Mouse (Mus musculus): ENCODE measurements around the gene Rplp0. TPM values are rescaled to one million over a fixed set of nuclear protein-coding genes. Genes with fewer than 3 reads are reported as not detected.

Rplp0 gene
- polyA plus RNA-seq, 1 experiment from 2014 or later: 1,000 TPM

DNA sequence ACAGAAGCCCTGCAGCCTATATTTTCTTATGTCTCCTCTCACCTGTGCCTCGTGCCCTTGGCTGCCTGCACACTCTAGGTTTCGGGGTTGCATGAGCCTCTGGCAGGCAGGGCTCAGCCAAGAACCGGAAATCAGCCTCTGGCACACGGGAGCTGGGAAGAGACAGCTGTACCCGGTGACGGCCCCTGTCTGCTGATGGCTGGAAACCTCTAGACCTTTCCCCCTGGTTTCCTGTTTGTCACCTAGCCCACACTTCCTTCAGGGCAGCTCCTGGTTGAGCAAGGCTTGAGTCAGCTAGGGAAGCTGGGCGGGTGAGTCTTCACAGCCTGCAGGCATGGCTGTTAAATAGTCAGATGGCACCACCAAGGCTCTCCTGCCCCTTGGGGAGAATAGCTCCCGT, 24.4 kb upstream of the Rplp0 start:
- H3K4me1 ChIP-seq (replicated peaks; ENCODE audit: control insufficient read depth, insufficient read depth, low read length): peaks cover 25% of the 10 kb centered on the region
- WGBS: 60% methylated on average over 8 of the region's 8 CpGs
- no peaks in the 10 kb centered on the region for H3K36me3 ChIP-seq (replicated peaks; ENCODE audit: control insufficient read depth, insufficient read depth)
- DNase-seq (ENCODE audit: low spot score) (no peak), ATAC-seq (ENCODE audit: low FRiP score) (no peak)
- no peak overlapping the region for H3K4me2 ChIP-seq (replicated peaks)
- H3K4me3 ChIP-seq (replicated peaks; ENCODE audit: low read length): no peak overlapping the region
- H3K9me3 ChIP-seq (ENCODE audit: control insufficient read depth, low read length): no peaks in the 10 kb centered on the region
- no peak overlapping the region for H3K9ac ChIP-seq
- no peaks in the 10 kb centered on the region for H3K27me3 ChIP-seq (ENCODE audit: control insufficient read depth, insufficient read depth, low read length)
- no peak overlapping the region for H3K27ac ChIP-seq

DNA sequence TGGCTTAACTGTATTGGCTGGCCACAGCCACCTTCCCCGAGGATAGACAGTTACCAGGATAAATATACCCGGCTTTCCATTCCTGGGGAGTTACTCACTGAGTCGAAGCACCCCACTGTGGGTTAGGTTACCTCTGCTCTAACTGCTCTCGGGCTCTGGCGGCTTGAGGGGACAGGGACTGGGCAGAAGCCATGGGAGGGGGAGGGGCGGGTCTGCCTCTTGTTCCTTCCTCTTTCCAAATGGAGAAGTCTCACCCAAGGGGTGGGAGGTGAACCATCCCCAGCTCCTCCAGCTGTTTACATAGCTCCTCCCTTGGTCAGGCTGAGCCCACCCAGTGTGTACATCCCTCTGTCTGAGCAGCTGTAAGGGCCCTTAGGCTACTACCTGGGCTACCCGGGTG, 23.6 kb upstream of the Rplp0 start:
- Histone ChIP-seq H3K9me3 (ENCODE audit: control insufficient read depth, low read length) (no peaks in the 10 kb centered on the region), H3K4me2 (replicated peaks) (no peak overlapping the region), H3K27me3 (ENCODE audit: control insufficient read depth, insufficient read depth, low read length) (no peaks in the 10 kb centered on the region), H3K4me1 (replicated peaks; ENCODE audit: control insufficient read depth, insufficient read depth, low read length) (peaks cover 25% of the 10 kb centered on the region), H3K27ac (no peak overlapping the region), H3K4me3 (replicated peaks; ENCODE audit: low read length) (no peak overlapping the region), H3K36me3 (replicated peaks; ENCODE audit: control insufficient read depth, insufficient read depth) (no peaks in the 10 kb centered on the region), H3K9ac (no peak overlapping the region)
- DNase-seq (ENCODE audit: low spot score) (no peak), ATAC-seq (ENCODE audit: low FRiP score) (no peak)
- 33% methylated on average over 7 of the region's 7 CpGs for WGBS

DNA sequence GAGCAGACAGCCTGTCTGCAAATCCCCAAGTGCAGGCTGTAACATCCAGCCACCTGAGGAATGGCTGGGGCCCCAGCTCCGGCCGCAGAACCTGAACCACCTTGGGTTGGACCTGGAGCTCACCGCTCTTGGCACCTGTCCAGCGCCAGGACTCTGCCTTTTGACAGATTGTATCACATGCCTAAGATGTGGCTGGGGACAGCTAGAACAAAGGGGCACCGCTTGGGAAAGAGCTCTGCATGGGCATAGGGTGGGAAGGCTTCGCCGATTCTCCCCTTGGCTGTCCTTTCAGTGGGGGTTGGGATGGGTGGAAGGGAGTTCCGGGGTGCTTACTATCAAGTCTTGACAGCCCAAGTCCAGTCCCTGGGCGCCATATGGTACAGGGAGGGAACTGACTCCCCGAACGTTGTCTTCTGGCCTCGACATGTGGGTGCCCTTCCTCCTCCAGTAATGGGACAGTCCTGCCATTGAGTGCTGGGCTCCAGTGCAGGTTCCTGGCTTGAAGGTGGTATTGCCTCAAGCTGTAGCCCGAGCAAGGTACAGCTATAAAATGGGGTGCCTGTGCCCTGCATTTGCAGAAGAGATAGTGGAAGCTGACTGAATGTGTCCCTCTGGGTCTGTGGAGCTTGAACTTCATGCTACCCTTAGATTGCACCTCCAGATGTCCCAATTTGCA, 21.1 kb upstream of the Rplp0 start:
- ATAC-seq (ENCODE audit: low FRiP score) (peak; percentile 36; the same call in 1 of the 2 replicates), DNase-seq (ENCODE audit: low spot score) (no peak)
- Histone ChIP-seq H3K27ac (no peak overlapping the region), H3K9me3 (ENCODE audit: control insufficient read depth, low read length) (no peaks in the 10 kb centered on the region), H3K9ac (peak overlapping the region; percentile 24; the same call in 1 of the 2 replicates), H3K4me3 (replicated peaks; ENCODE audit: low read length) (no peak overlapping the region), H3K4me1 (replicated peaks; ENCODE audit: control insufficient read depth, insufficient read depth, low read length) (peaks cover 14% of the 10 kb centered on the region; the same call in 1 of the 2 replicates), H3K4me2 (replicated peaks) (no peak overlapping the region; the same call in 1 of the 2 replicates), H3K36me3 (replicated peaks; ENCODE audit: control insufficient read depth, insufficient read depth) (no peaks in the 10 kb centered on the region), H3K27me3 (ENCODE audit: control insufficient read depth, insufficient read depth, low read length) (no peaks in the 10 kb centered on the region)
- WGBS: 72% methylated on average over 13 of the region's 13 CpGs

DNA sequence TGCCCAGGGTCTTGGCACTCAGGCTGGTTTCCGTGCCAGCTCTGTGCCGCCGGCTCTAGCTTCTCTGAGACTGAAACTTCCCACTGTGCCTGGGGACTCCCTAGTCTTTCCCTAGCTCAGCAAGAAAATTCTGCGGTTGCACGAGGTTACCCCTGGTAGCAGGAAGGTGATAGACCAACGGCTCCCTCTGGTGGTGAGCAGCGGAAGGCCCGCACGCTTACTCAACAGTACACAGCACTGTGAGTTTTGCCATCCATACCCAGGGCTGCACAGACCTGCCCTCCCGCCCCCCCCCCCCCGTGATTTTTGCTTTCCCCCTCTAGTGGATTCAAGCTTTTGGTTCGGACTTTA, 20.6 kb upstream of the Rplp0 start:
- WGBS: under 1% methylated on average over 12 of the region's 12 CpGs
- H3K4me1 ChIP-seq (replicated peaks; ENCODE audit: control insufficient read depth, insufficient read depth, low read length): peaks cover 20% of the 10 kb centered on the region
- peak overlapping the region; percentile 24; the same call in 1 of the 2 replicates for H3K9ac ChIP-seq
- peak; percentile 94 for DNase-seq (ENCODE audit: low spot score)
- no peaks in the 10 kb centered on the region for H3K9me3 ChIP-seq (ENCODE audit: control insufficient read depth, low read length)
- no peaks in the 10 kb centered on the region for H3K36me3 ChIP-seq (replicated peaks; ENCODE audit: control insufficient read depth, insufficient read depth)
- peak; percentile 82 for ATAC-seq (ENCODE audit: low FRiP score)
- H3K4me2 ChIP-seq (replicated peaks): no peak overlapping the region; the same call in 1 of the 2 replicates
- no peak overlapping the region for H3K4me3 ChIP-seq (replicated peaks; ENCODE audit: low read length)
- no peaks in the 10 kb centered on the region for H3K27me3 ChIP-seq (ENCODE audit: control insufficient read depth, insufficient read depth, low read length)
- no peak overlapping the region for H3K27ac ChIP-seq

DNA sequence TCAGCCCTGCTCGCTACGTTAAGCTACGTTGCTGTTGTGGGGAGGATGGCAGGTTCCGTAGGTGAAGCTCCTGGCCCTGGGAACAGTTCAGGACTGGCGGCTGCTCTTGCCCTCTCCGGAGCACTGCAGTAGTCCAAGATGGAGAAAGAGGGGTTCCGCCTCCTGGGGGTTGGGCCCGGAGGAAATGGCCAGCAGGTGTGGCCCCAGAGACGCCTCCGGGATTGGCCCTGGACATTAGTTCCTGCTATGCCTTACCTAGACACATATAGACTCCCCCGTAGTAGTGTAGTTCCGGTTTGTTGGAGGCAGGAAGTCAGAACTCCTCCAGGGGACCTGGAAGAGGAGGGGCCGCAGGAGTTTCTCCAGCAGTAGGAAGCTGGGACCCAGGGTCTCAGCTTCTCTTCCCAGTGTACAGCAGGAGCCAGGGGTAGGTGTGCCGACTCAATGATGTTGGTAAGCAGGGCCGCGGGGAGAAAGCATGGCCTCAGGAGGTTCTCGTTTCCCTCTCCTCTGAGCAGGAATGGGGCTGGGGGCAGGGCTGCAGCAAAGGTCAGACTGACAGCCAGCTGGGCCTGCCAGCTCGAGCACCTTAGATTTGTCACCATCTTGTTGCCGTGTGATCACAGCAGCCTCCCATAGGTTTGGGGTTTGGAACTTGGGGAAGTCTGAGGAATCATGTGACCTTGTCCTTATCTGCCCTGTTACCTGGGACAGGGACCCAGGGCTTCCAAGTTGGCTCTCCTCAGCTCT, 16.5 kb upstream of the Rplp0 start:
- Histone ChIP-seq H3K4me3 (replicated peaks; ENCODE audit: low read length) (no peak overlapping the region), H3K27ac (peak overlapping the region; percentile 36), H3K4me1 (replicated peaks; ENCODE audit: control insufficient read depth, insufficient read depth, low read length) (peaks cover 33% of the 10 kb centered on the region), H3K9me3 (ENCODE audit: control insufficient read depth, low read length) (no peaks in the 10 kb centered on the region), H3K27me3 (ENCODE audit: control insufficient read depth, insufficient read depth, low read length) (no peaks in the 10 kb centered on the region), H3K9ac (no peak overlapping the region), H3K4me2 (replicated peaks) (no peak overlapping the region), H3K36me3 (replicated peaks; ENCODE audit: control insufficient read depth, insufficient read depth) (peaks cover 17% of the 10 kb centered on the region; the same call in 1 of the 2 replicates)
- DNase-seq (ENCODE audit: low spot score) (no peak), ATAC-seq (ENCODE audit: low FRiP score) (no peak)
- WGBS: 68% methylated on average over 19 of the region's 19 CpGs

DNA sequence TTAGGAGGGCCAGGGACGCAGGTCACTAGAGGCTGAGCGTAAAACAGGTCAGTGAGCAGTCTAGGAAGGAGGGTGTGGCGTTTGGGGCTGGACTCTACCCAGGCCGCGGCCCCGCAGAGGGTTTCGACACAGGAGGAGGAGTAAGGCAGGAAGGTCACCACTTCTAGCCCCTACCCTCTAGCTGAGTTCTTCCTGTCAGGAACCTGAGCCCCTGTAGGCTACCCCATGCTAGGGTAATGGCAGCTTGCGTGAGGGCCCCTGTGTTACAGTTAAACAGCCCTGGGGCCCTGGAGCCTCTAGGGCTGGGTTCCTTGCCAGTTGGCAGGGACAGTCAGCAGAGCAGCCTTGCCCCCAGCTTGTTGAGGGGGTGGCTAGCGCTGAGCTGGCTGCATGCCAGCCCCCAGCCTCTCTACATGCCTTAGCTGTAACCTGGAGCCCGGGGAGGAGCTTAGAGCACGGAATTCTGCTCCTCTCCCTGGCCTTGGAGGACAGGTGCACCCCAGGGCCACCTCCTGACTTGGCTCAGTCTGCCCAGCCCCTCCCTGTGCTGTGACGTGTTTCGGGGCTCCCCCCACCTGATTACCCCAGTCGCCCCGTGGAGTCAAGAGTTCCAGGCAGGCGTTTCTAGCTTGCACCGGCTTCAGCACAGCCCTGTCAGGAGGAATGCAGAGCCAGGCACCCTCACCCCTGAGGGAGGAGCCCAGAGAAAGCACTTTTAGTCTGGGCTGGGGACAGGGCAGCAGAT, 15.6 kb upstream of the Rplp0 start:
- DNase-seq (ENCODE audit: low spot score) (peak; percentile 64), ATAC-seq (ENCODE audit: low FRiP score) (peak; percentile 76; the same call in 1 of the 2 replicates)
- Histone ChIP-seq H3K9ac (no peak overlapping the region), H3K4me3 (replicated peaks; ENCODE audit: low read length) (no peak overlapping the region), H3K4me1 (replicated peaks; ENCODE audit: control insufficient read depth, insufficient read depth, low read length) (peaks cover 25% of the 10 kb centered on the region), H3K36me3 (replicated peaks; ENCODE audit: control insufficient read depth, insufficient read depth) (peaks cover 26% of the 10 kb centered on the region), H3K4me2 (replicated peaks) (no peak overlapping the region; the same call in 1 of the 2 replicates), H3K27ac (peak overlapping the region; percentile 36; the same call in 1 of the 2 replicates), H3K27me3 (ENCODE audit: control insufficient read depth, insufficient read depth, low read length) (no peaks in the 10 kb centered on the region), H3K9me3 (ENCODE audit: control insufficient read depth, low read length) (no peaks in the 10 kb centered on the region)
- WGBS: 57% methylated on average over 17 of the region's 17 CpGs

DNA sequence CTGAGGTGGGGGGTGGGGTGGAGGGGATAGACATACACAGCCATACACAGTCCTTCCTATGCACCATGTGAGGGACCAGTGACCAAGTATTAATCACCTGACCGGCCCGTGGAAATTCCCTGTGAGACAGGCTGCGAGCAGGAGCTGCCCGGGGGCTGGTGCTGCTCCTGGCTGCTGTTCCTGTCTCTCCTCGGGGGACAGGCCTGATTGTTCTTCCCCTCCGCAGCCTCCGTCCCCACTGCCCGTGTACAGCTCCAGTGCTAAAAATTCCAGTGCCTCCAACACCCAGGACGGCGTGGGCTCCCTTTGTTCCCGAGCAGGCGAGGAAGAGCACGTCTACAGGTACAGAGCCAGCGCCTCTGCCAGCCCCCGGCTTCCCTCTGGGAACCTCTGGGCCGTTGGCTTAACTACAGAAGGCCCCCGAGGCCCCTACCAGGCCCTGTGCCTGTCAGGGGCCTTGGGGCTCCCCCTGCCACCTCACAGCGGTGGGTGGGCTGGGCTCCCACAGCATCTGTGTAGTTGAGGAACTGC, 14.5 kb upstream of the Rplp0 start:
- Histone ChIP-seq H3K4me1 (replicated peaks; ENCODE audit: control insufficient read depth, insufficient read depth, low read length) (peaks cover 25% of the 10 kb centered on the region), H3K4me3 (replicated peaks; ENCODE audit: low read length) (no peak overlapping the region), H3K27ac (no peak overlapping the region), H3K36me3 (replicated peaks; ENCODE audit: control insufficient read depth, insufficient read depth) (peaks cover 35% of the 10 kb centered on the region), H3K9me3 (ENCODE audit: control insufficient read depth, low read length) (no peaks in the 10 kb centered on the region), H3K9ac (0 out of 2 replicates have a peak overlapping the region, but pooled peaks have one; percentile 9), H3K4me2 (replicated peaks) (no peak overlapping the region), H3K27me3 (ENCODE audit: control insufficient read depth, insufficient read depth, low read length) (no peaks in the 10 kb centered on the region)
- WGBS: 41% methylated on average over 18 of the region's 18 CpGs
- ATAC-seq (ENCODE audit: low FRiP score): peak; percentile 31; the same call in 1 of the 2 replicates
- DNase-seq (ENCODE audit: low spot score): no peak

DNA sequence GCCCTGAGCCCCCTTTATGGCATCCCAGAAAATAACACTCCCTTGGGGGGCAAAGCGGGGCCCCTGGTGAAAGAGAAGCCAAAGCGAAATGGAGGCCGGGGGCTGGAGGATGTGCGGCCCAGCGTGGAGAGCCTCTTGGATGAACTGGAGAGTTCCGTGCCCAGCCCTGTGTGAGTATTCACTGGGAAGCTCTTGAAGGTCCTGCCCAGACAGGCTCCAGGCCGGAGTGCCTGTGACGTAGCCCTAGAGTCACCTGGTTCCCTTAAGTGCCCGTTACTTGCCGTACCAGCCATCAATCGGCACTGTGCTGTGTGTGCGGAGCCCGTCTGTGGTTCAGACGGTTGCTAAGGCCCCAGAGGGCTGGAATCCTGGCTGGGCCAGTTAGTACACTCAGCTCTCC, 13.6 kb upstream of the Rplp0 start:
- Histone ChIP-seq H3K4me1 (replicated peaks; ENCODE audit: control insufficient read depth, insufficient read depth, low read length) (peaks cover 25% of the 10 kb centered on the region), H3K4me3 (replicated peaks; ENCODE audit: low read length) (no peak overlapping the region), H3K4me2 (replicated peaks) (no peak overlapping the region), H3K9me3 (ENCODE audit: control insufficient read depth, low read length) (no peaks in the 10 kb centered on the region), H3K27me3 (ENCODE audit: control insufficient read depth, insufficient read depth, low read length) (no peaks in the 10 kb centered on the region), H3K36me3 (replicated peaks; ENCODE audit: control insufficient read depth, insufficient read depth) (peaks cover 35% of the 10 kb centered on the region), H3K9ac (no peak overlapping the region), H3K27ac (no peak overlapping the region)
- DNase-seq (ENCODE audit: low spot score) (no peak), ATAC-seq (ENCODE audit: low FRiP score) (no peak)
- WGBS: 78% methylated on average over 14 of the region's 14 CpGs

DNA sequence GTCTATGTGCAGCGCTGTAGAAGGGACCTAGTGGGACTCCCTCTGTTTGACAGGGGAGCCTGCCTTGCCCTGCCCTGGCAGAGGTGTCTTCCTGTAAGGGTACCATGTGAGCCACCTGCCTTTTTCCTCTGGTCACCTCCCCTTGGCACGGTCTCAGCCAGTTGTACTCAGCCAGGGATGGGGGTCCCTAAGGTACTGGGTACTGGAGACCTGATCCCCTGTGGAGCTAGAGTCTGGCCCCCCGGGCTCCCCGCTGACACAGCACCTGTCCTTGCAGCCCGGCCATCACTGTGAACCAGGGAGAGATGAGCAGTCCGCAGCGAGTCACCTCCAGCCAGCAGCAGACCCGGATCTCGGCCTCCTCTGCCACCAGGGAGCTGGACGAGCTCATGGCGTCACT, 12.7 kb upstream of the Rplp0 start:
- no peak overlapping the region for H3K4me3 ChIP-seq (replicated peaks; ENCODE audit: low read length)
- WGBS: 61% methylated on average over 11 of the region's 11 CpGs
- H3K4me1 ChIP-seq (replicated peaks; ENCODE audit: control insufficient read depth, insufficient read depth, low read length): peaks cover 25% of the 10 kb centered on the region
- no peak overlapping the region for H3K27ac ChIP-seq
- H3K36me3 ChIP-seq (replicated peaks; ENCODE audit: control insufficient read depth, insufficient read depth): peaks cover 37% of the 10 kb centered on the region
- DNase-seq (ENCODE audit: low spot score) (no peak), ATAC-seq (ENCODE audit: low FRiP score) (no peak)
- H3K4me2 ChIP-seq (replicated peaks): no peak overlapping the region
- no peaks in the 10 kb centered on the region for H3K9me3 ChIP-seq (ENCODE audit: control insufficient read depth, low read length)
- H3K27me3 ChIP-seq (ENCODE audit: control insufficient read depth, insufficient read depth, low read length): no peaks in the 10 kb centered on the region
- H3K9ac ChIP-seq: 0 out of 2 replicates have a peak overlapping the region, but pooled peaks have one; percentile 16

Data from hindbrain, embryonic 14.5 days (tissue).